Mouse (Mus musculus) urinary bladder, adult 18-20 months (tissue): Measurements from ENCODE around the gene B4galnt1.
"Not testable (repeated sequence)": the region's sequence is repeated elsewhere in the genome, so short reads cannot be mapped to it uniquely, and the experiment has no call there.

Experiments used
- DNase-seq, 2 experiments: peaks; one replicate each; pipeline ENCODE4 v3.0.0; 2022; ENCODE audit warnings: low spot score in 2 of 2, mixed read lengths in 2 of 2

Gene B4galnt1

DNA sequence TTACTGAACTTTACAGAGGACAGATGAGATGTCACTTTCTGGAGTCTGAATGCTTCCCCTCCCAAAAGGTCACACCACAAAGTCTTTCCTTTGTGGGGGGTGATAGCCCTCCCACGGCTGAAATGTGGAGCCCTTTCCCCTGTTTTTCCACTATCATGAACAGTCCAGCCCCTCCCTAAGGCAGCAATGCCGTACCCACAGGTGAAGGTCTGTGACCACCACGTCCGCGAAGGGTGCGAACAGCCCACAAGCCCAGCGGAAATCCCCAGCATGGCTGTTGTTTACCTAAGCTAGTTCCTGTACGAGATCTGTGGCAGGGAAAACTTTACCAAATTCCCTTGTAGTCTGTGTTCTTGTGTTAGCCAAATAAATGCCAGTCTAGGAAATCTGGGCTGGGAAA is 23.5 kb upstream of the B4galnt1 start:
- no peak for DNase-seq

DNA sequence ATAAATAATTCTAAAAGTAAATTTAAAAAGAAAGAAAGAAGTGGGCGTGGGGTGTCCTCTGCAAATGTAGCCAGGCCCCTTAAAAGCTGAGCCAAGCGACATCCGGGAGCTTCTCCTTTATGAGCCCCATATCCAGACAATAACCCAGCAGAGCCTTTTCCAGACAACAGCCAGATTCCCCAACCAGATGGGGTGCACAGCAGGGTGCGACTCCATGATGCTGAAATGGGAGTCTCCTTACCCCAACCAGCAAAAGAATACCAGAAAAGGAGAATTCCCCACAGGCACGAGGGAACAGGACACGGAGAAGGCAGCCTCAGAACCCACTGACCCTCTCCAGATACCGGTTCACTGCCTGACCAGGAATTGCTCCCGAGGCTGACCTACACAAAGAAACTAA is 21.8 kb upstream of the B4galnt1 start:
- no peak for DNase-seq

DNA sequence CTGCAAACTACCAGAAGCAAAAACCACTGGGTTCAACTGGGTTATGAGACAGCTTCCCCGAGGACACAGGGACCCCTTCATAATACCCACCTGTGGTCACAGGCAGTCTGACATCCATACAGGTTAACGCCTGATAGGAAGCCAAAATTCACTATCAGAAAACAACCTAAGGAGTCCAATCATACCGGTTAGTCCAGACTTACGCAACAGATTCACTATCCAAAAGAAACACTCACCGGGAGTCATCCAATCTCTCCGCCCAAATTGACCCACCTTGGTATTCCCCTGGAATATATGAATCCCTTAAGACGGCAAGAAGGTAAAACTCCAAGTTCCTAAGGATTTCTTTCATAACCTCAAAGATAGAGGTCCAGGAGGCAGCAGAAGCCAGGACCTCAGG is 20.5 kb upstream of the B4galnt1 start:
- DNase-seq = no peak

DNA sequence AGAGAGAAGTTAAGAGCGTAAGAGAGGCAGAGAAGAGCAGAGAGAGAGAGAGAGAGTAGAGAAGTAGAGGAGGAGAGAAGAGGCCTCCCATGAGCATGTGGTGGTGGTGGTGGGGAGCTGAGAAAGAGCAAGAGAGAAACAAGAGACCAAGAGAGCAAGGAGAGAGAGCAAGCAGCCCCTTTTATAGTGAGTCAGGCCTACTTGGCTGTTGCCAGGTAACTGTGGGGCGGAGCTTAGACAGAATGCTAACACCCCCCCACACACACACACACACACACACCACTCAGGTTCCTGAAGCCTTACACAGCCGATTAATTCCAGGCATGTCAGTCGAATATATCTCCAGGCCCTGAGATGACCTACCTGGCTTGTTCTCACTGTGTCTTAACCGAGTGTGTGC is 19.7 kb upstream of the B4galnt1 start:
- DNase-seq = no peak

DNA sequence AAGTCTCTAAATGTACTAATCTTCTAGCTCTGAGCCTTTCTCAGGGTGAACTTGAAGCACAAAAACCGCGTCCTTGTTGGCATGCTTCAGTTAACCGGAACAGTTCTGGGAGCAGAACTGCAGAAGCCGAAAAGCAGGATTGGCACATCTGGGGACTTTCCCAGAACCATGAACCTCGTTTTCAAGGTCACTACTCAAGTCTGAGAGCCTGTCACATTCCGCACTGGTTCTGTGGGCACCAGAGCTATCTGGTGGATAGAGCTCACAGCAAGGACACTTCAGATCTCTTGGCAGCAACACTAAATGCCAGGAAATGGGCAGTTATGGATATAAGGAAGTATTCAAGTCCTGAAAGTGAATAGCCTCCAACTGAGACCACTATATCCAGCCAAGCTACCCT is 17.9 kb upstream of the B4galnt1 start:
- DNase-seq = no peak

DNA sequence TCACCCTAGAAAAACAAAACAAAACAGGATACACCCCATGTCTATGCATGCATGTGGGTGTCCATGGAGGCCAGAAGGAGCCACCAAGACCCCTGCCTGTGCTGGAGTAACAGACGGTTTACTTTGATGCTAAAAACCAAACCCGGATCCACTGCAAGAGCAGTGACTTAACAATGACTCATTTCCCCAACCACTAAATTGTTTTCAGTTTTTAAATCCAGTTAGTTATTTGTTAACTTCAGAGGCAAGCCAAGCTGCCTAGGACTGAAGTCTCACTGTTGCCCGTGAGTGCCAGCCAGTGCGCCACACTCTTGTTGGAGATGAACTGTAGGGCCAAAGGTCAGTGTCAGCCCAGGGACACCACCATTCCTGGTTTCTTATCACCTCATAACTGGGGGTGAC is 14.6 kb upstream of the B4galnt1 start:
- no peak for DNase-seq

DNA sequence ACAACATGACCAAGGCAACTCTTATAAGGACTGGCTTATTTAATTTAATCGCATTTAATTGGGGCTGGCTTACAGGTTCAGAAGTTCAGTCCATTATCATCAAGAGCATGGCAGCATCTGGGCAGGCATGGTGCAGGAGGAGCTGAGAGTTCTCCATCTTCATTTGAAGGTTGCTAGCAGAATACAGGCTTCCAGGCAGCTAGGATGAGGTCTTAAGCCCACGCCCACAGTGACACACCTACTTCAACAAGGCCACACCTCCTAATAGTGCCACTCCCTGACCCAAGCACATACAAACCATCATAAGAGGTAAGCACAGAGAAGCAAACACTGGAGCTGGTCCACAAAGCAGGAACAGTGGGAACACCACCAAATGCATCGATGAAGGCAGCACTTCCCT is 13.8 kb upstream of the B4galnt1 start:
- DNase-seq = not testable (repeated sequence)

DNA sequence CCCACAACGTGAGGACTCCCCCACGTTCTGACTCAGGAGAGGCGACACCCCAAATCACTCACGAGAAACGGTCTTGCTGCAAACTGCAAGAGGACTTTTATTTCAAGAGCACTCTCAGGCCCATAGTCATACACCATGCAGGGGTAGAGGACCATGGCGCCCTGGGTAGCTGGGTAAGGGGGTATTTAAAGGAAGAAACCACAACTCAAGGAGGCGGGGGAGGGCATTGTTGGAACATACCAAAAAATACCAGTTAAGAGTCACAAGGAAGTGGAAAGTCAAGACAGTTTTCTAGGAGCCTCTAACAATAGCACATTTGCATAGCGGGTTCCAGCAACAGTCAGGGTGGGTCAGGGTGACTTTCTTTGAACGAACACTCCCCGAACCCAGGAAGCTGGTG is 12.5 kb upstream of the B4galnt1 start:
- DNase-seq = not testable (repeated sequence)

DNA sequence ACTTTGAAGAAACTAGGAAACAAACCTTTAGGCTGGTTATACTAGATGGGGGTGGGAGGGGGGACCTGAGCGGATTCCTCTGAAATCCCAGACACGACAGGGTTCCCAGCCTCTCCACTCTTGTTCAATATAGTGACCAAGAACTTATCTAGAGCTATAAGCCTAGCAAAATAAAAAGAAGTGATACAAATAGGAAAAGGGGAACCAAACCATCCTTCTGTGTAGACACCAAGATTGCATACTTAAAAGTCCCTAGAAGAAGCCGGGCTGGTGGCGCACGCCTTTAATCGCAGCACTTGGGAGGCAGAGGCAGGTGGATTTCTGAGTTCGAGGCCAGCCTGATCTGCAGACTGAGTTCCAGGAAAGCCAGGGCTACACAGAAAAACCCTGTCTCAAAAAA is 11.7 kb upstream of the B4galnt1 start:
- DNase-seq = no peak

DNA sequence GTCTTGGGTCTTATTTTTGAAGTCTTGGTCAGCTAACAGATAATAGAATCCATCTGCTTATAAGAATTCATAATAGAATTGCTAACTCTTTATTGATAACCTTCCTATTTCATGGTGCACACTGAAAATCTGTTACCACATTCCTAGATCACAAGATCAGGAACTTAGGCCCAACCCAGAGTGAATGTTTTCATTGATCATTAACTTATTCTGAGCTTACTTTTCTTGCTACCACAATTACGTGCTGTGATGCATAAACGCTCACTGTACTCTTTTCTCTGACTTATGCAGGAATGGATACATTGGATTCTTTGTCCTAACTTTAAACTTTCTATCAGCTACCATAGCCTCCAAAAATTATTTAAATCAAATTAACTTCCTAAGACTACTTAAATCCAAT is 10.8 kb upstream of the B4galnt1 start:
- DNase-seq = no peak

DNA sequence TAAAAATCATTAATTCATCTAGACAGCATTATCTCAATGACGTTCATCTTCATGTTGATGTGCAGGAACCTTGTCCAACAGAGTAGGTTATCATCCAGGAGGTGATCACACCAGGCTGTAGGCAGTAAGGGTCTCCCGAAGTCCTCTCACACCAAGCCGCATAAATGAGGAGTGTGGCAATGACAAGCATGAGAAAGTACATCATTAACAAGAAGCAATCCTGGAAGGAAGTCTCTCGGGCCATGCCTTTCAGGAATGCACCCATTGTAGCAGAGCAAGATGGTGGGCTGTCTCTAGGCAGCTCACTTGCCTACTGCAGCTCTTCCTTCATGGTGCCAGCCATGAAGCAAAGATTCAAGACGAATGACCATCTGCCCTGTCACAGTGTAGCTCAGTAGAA is 10.4 kb upstream of the B4galnt1 start:
- DNase-seq = no peak

DNA sequence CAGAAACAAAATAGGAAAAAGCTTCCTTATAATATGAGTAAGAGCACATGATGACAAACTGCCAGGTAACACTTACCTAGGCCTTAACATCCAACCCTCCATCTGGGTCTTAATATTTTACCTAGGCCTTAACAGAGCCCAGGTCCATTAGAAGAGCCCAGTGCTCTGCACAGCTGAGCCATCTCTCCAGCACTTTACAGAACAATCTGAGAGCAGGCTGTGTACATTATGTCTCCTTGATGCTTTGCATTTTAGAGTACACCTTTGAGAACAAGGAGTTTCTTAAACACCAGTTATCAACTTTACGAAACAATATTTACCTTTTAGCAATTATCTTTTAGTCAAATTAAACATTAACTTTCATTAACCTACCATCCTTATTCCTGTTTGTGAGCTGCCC is 8.9 kb upstream of the B4galnt1 start:
- DNase-seq = no peak

DNA sequence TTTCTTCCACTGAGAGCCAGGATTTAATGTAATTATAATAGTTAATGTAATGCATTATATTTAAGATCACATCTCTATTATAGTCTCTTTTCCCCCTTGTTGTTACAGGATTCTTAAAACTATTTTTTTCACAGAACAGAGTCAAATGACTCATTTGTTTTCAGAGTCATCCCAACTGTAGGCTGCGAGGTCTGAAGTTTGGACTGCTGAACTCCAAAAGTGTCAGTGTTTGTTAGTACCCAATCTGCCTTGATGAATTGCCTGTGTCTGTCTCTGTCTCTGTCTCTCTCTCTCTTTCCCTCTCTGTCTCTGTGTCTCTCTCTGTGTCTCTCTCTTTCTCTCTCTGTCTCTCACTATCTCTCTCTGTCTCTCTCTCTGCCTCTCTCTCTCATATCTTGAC is 8.5 kb upstream of the B4galnt1 start:
- no peak for DNase-seq

DNA sequence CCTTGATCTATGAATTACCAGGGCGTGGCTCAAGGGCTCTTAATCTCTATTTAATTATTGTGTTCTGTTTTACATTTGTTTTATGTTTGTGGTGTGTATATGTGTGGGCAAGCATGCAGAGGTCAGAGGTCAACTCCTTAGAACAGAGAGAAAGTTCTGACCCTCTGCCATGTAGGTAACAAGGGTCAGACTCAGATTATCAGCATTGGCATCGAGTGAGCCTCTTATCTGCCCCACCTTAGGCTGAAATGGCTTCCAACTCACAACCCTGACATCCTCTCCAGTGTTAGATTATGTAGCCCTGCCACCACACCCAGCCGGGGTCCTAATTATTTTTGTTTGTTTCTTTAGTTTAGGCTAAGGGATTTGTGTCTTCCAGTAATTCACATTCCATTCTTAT is 6.6 kb upstream of the B4galnt1 start:
- no peak for DNase-seq

DNA sequence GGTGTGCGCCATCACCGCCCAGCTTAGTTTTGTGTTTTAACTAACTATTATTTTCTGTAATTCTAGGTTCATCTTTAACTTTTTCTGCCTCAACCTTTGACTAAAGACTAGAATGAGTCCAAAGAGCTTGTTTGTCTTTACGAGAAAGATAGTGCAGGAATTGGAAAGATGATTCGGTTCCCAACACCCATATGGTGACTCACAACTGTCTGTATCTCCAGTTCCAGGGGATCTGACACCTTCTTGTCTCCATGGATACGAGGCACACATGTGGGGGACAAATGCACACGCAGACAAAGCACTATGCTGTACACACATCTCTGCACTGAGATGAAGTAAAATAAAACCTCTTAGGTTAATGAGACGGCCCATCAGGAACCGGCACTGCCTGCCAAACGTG is 4.9 kb upstream of the B4galnt1 start:
- DNase-seq = no peak

DNA sequence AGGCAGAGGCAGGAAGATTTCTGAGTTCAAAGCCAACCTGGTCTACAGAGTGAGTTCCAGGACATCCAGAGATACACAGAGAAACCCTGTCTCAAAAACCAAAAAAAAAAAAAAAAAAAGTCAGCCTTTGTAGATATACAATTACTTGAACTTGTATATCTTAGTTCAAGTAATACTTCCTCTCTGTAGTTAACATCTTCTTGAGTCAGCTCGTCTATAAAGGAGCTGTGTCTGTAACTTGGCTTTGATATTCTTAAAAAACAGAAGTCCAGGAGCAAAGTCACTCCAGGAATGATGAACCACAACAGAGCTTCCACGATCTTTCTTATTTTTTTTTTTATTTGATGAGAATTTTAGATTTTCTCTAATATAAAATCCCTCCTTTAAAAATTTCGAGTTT is 4.3 kb upstream of the B4galnt1 start:
- no peak for DNase-seq

DNA sequence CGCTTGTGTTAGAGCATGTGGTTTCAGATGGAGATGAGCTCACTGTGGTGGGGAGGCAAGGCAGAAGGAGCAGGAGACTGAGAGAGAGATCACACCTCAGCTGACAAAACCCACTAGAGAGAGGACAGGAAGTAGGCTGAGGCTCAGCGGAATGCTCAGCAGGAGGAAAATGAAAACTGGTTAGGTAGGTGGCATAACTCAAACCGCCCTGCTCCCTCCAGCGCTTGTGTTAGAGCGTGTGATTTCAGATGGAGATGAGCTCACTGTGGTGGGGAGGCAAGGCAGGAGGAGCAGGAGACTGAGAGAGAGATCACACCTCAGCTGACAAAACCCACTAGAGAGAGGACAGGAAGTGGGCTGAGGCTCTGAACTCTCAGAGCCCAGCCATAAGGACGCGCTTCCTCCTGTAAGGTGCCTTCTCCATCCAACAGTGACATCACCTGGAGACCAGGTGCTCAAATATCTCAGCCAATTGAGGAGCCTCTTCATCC is 2.2 kb upstream of the B4galnt1 start:
- not testable (repeated sequence) for DNase-seq

DNA sequence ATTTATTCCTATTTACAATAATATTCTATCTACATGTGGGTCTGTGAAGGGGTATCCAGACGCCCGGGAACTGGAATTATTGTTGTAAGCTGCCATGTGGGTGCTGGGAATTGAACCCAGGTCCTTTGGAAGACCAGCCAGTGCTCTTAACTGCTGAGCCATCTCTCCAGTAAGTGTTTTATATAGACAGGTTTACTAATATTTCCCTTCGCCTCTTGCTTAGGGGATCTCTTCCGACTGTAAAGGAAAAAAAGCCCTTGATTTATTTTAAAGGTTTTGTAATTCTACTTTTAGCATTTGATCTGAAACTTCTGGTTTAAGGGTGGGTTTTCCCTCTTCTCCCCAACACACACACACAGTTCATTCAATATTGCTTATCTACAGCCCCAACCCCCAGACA is 835 bp upstream of the B4galnt1 start:
- DNase-seq = no peak

DNA sequence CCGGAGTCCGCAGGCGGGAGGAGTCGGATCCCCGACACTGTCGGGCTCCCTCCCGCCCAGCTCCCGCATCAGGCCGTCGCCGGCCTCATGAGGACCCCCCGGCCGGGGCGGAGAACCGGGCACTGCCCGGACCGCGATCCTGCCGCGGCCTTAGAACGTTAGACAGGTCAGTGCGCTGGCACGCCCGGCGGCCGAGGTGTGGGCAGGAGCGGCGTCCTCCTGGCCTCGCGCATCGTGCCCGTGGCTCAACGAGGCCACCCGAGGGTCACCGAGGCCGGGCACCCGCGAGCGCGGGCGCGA is 279 bp downstream of the B4galnt1 start:
- no peak for DNase-seq

DNA sequence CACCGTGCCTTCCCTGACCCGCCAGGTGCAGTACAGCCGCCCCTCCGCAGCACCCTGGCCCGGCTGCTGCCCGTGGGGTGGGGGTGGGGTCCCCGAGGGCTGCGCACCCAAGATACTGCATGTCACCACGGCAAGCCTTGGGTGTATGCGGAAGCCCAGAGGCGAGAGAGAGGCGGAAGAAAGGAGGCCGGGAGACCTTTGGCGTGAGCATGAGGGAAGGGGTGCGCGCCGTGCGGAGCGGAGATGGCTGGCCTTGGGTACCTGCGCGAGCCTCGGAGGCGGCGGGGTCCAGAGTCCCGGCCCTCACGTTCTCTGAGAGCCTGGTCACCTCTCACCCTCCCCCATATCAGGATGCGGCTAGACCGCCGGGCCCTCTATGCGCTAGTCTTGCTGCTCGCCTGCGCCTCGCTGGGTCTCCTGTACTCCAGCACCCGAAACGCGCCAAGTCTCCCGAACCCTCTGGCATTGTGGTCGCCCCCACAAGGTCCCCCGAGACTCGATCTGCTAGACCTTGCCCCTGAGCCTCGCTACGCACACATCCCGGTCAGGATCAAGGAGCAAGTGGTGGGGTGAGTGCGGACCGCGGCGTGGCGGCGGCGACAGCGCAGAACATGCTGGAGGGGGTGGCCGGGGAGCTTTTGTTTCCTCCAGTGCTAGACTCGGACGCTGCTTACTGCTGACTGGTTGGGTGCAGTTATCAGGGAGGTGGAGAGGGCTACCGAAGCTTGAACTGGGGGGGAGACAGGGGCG is 804 bp downstream of the B4galnt1 start:
- peak in 1 of 2 experiments; percentile 64 for DNase-seq

DNA sequence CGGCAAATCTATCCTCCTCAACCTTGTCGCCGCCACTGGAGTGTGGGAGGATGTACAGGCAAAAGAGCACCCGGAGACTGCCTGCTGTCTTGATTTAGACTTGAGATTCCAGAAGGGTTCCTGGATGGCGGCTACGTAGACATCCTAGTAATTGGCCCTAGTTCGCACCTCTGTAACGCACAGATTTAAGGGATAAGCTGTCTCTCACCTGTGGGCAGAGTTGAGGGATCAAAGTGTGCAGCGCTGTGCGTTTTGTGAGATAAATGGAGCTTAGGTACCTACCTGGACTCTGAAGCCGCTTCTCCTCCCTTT is 1.3 kb downstream of the B4galnt1 start:
- no peak for DNase-seq

DNA sequence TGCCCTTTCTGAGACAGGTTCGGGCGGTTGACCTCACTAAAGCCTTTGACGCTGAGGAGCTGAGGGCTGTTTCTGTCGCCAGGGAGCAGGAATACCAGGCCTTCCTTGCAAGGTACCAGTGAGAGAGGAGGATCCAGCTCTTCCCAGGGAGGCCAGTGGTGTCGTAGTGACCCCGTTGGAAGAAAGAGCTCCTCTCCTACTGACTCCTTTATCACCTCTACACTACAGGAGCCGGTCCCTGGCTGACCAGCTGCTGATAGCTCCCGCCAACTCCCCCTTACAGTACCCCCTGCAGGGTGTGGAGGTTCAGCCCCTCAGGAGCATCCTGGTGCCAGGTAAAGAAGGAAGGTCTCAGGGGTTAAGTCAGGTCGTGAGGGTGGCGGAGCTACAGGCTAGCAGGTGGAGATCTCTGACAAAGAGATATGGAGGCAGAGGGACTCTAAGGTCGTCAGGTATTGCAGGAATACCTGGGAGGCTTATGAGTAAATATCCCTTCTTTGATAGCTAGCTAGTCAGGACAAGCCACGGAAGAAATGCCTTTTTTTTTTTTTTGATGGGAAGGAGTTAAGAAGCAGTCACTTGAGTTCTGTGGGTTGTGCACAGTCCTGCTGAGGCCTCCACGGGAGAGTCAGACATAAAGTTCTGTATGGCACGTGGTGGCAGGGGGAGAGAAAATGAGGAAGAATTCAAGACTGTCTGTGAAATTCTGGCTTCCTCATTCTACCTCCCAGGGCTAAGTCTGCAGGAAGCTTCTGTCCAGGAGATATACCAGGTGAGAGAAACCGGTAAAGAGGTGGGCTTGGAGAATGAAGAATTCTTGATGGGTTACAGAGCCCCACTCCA is 2.0 kb downstream of the B4galnt1 start:
- DNase-seq = no peak

DNA sequence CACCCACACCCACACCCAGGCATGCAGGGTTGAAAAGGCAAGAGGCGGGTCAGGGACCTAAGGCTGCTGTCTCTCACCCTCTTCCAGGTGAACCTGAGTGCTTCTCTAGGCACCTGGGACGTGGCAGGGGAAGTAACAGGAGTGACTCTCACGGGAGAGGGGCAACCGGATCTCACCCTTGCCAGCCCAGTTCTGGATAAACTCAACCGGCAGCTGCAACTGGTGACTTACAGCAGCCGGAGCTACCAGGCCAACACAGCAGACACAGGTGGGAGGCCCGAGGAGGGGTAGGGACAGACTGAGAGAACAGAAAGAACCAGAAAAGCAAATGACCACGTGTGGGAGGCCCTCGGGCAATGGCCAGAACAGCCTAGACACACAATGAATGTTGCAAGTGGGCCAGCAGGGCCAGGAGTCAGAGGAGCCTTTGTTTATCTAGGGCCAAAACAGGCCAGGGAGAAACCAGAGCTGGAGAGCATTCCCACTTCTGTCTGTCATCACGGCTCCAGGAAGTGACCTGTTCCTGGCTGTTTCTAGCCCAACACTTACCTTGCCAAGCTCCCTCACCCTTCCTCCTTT is 2.7 kb downstream of the B4galnt1 start:
- DNase-seq = peak in 1 of 2 experiments; percentile 30
